ENCODE assay signal across 11 mouse cellular contexts in the genomic region with DNA sequence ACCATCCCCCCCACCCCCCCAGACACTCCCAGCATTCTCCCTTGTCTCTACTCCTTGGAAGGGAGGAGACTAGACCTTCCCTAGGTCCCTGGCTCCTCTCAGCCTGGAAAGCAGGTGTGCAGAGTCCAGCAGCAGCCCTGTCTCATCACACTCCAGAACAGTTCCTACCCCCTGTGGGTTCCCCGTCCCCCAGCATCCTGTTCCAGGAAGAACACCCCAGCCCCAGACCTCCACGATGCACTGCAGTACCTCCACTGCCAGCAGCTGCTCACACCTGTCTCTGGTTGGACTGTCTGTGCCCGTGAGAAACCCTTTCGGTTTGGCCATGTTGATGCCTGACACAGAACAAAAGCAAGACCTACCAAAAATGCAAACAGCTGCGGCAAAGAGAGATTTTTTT. TPM values are rescaled to one million over a fixed set of nuclear protein-coding genes. Genes with fewer than 3 reads are reported as not detected.
DNase-seq lines count a peak whose midpoint lies in the region; ATAC-seq and TF ChIP-seq lines count a peak whose summit lies in the region.
"Had no signal": no experiment of that assay in that cellular context is flagged by ENCODE, and none has a peak within 500 bp of the region (broad histone marks: within the 10 kb centered on the region; RNA-seq: fewer than 3 reads in every experiment).

No protein-coding gene starts in this region.

- H3K4me3 ChIP-seq in hindbrain, embryonic 15.5 days: no peak overlapping the region
- H3K4me3 ChIP-seq in hindbrain, embryonic 14.5 days (replicated peaks; ENCODE audit: low read length): no peak overlapping the region
- peak overlapping the region; percentile 71 for H3K4me3 ChIP-seq in E14TG2a.4 (replicated peaks; ENCODE audit: low read length)

- no peaks in the 10 kb centered on the region for H3K9me3 ChIP-seq in hindbrain, embryonic 15.5 days
- H3K9me3 ChIP-seq in hindbrain, embryonic 14.5 days (ENCODE audit: control insufficient read depth, low read length): no peaks in the 10 kb centered on the region
- no peaks in the 10 kb centered on the region for H3K9me3 ChIP-seq in E14TG2a.4 (ENCODE audit: low read length)
- H3K9me3 ChIP-seq: forebrain, embryonic 12.5 days had no signal

- no peak overlapping the region for H3K9ac ChIP-seq in hindbrain, embryonic 15.5 days
- H3K9ac ChIP-seq in hindbrain, embryonic 14.5 days: no peak overlapping the region

- H3K27me3 ChIP-seq in hindbrain, embryonic 15.5 days: peaks cover 20% of the 10 kb centered on the region
- peaks cover 18% of the 10 kb centered on the region for H3K27me3 ChIP-seq in hindbrain, embryonic 14.5 days (ENCODE audit: control insufficient read depth, insufficient read depth, low read length)
- H3K27me3 ChIP-seq in E14TG2a.4 (ENCODE audit: insufficient read depth, low read length): peaks cover 30% of the 10 kb centered on the region

- 0 out of 2 replicates have a peak overlapping the region, but pooled peaks have one; percentile 20 for H3K27ac ChIP-seq in hindbrain, embryonic 15.5 days (replicated peaks)
- no peak overlapping the region for H3K27ac ChIP-seq in hindbrain, embryonic 14.5 days
- H3K27ac ChIP-seq: forebrain, embryonic 12.5 days; macrophage had no signal

- ATAC-seq in hindbrain, embryonic 15.5 days (ENCODE audit: low FRiP score, low read depth): no peak
- ATAC-seq in hindbrain, embryonic 14.5 days (ENCODE audit: low FRiP score): no peak
- peak; percentile 70 for ATAC-seq in activated CD4-positive, CD25-positive, alpha-beta regulatory T cell, adult 4 months

- DNase-seq in hindbrain, embryonic 14.5 days (ENCODE audit: low spot score): no peak
- peak; percentile 49 for DNase-seq in naive thymus-derived CD4-positive, alpha-beta T cell, adult 2 months (ENCODE audit: low read depth)
- DNase-seq in layer of hippocampus, adult 11-12 months (ENCODE audit: low spot score): no peak
- DNase-seq in MN1 (ENCODE audit: low spot score): no peak
- DNase-seq: cerebellum, adult 9-11 months; kidney, postnatal 36 days had no signal

- no peak overlapping the region for H3K4me2 ChIP-seq in hindbrain, embryonic 15.5 days
- no peak overlapping the region for H3K4me2 ChIP-seq in hindbrain, embryonic 14.5 days (replicated peaks)

- WGBS in hindbrain, embryonic 15.5 days: 63% methylated on average over 5 of the region's 5 CpGs
- 60% methylated on average over 5 of the region's 5 CpGs for WGBS in hindbrain, embryonic 14.5 days

- TF ChIP-seq CTCF in E14TG2a.4 (conservative IDR thresholded peaks at IDR 0.05; ENCODE audit: low read length): no peak

- peaks cover 21% of the 10 kb centered on the region for H3K4me1 ChIP-seq in hindbrain, embryonic 15.5 days (replicated peaks)
- peaks cover 20% of the 10 kb centered on the region; the same call in 1 of the 2 replicates for H3K4me1 ChIP-seq in hindbrain, embryonic 14.5 days (replicated peaks; ENCODE audit: control insufficient read depth, insufficient read depth, low read length)
- peaks cover 88% of the 10 kb centered on the region for H3K4me1 ChIP-seq in E14TG2a.4 (replicated peaks; ENCODE audit: low read depth, low read length)

- peaks cover 8% of the 10 kb centered on the region; the same call in 1 of the 2 replicates for H3K36me3 ChIP-seq in hindbrain, embryonic 15.5 days
- peaks cover 14% of the 10 kb centered on the region; the same call in 1 of the 2 replicates for H3K36me3 ChIP-seq in hindbrain, embryonic 14.5 days (replicated peaks; ENCODE audit: control insufficient read depth, insufficient read depth)
- no peaks in the 10 kb centered on the region for H3K36me3 ChIP-seq in E14TG2a.4 (ENCODE audit: insufficient read depth, low read length)
- H3K36me3 ChIP-seq: forebrain, embryonic 12.5 days had no signal

RNA-seq across cellular contexts. Expression of gene Tmem115, which starts 12.6 kb away (rescaled TPM):
- polyA plus RNA-seq in hindbrain, embryonic 15.5 days (2015; fragmentation: Nextera tagmentation; extraction: Ambion mirVana): 48.1 and 48.5 TPM in 2 replicates
- polyA plus RNA-seq in hindbrain, embryonic 14.5 days (2014; fragmentation: Nextera tagmentation; extraction: Ambion mirVana): 47.1 and 51.7 TPM in 2 replicates
- polyA plus RNA-seq in activated CD4-positive, CD25-positive, alpha-beta regulatory T cell, adult 4 months (2017; shearing (Covaris generic)): 10 to 100 TPM; 19.3 to 24.9 TPM

RNA-seq across cellular contexts. Expression of gene Cyb561d2, which starts 20.8 kb away (rescaled TPM):
- polyA plus RNA-seq in hindbrain, embryonic 15.5 days (2015; fragmentation: Nextera tagmentation; extraction: Ambion mirVana): 45.3 and 47.3 TPM in 2 replicates
- polyA plus RNA-seq in hindbrain, embryonic 14.5 days (2014; fragmentation: Nextera tagmentation; extraction: Ambion mirVana): 44.9 and 49.3 TPM in 2 replicates
- polyA plus RNA-seq in activated CD4-positive, CD25-positive, alpha-beta regulatory T cell, adult 4 months (2017; shearing (Covaris generic)): 10 to 100 TPM; 65.7 to 82.2 TPM

RNA-seq across cellular contexts. Expression of gene Nprl2, which starts 20.8 kb away (rescaled TPM):
- 69.2 and 70.2 TPM in 2 replicates for polyA plus RNA-seq in hindbrain, embryonic 15.5 days (2015; fragmentation: Nextera tagmentation; extraction: Ambion mirVana)
- 65.8 and 71.4 TPM in 2 replicates for polyA plus RNA-seq in hindbrain, embryonic 14.5 days (2014; fragmentation: Nextera tagmentation; extraction: Ambion mirVana)
- 10 to 100 TPM; 44.5 to 45.2 TPM for polyA plus RNA-seq in activated CD4-positive, CD25-positive, alpha-beta regulatory T cell, adult 4 months (2017; shearing (Covaris generic))

RNA-seq across cellular contexts. Expression of gene Zmynd10, which starts 25.9 kb away (rescaled TPM):
- polyA plus RNA-seq in hindbrain, embryonic 15.5 days (2015; fragmentation: Nextera tagmentation; extraction: Ambion mirVana): 3.4 and 4.3 TPM in 2 replicates
- 3.3 TPM in 2 replicates for polyA plus RNA-seq in hindbrain, embryonic 14.5 days (2014; fragmentation: Nextera tagmentation; extraction: Ambion mirVana)
- 1 to 10 TPM in 1 of 2 experiments, under 1 TPM in 1; 0.83 to 3.2 TPM for polyA plus RNA-seq in activated CD4-positive, CD25-positive, alpha-beta regulatory T cell, adult 4 months (2017; shearing (Covaris generic))
- polyA plus RNA-seq: macrophage had no signal

RNA-seq across cellular contexts. Expression of gene Rassf1, which starts 30.2 kb away (rescaled TPM):
- polyA plus RNA-seq in hindbrain, embryonic 15.5 days (2015; fragmentation: Nextera tagmentation; extraction: Ambion mirVana): 43.6 and 43.9 TPM in 2 replicates
- polyA plus RNA-seq in hindbrain, embryonic 14.5 days (2014; fragmentation: Nextera tagmentation; extraction: Ambion mirVana): 32.6 and 33.5 TPM in 2 replicates
- polyA plus RNA-seq in activated CD4-positive, CD25-positive, alpha-beta regulatory T cell, adult 4 months (2017; shearing (Covaris generic)): 10 to 100 TPM; 74.8 to 81.7 TPM
